Mouse (Mus musculus): ENCODE data around the gene Agpat4.

Gene Agpat4

DNA sequence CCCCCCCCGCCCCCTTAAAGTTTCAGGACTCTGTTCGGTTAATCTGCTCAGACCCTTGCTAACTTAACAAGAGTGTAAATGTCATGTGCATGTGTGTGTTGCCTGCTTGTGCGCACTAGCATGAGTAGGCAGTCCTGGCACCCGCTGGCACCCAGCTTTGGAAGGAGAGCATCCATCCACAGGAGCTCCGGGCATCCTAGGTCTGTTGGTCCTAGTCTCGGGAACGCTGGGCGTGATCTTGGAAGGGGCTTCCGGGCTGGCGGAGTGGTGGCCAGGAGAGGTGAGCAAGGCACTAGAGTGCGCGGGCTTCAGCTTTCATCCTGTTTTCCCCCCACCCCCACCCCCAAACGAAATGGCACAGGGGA lies at the start of gene Agpat4:
Gene Agpat4, plus strand, starts transcription at position 144 of the 365 bp plus-strand sequence.
- DNase-seq (ENCODE audit: extremely low spot score, low read depth, low spot score), result peak; percentile 24

- DNase-seq (ENCODE audit: extremely low spot score, low read depth, low spot score), result no peak
These were observed 41.7 kb upstream of the Agpat4 start for GRCm38 (mm10) chr17:12076816-12077215.

DNA sequence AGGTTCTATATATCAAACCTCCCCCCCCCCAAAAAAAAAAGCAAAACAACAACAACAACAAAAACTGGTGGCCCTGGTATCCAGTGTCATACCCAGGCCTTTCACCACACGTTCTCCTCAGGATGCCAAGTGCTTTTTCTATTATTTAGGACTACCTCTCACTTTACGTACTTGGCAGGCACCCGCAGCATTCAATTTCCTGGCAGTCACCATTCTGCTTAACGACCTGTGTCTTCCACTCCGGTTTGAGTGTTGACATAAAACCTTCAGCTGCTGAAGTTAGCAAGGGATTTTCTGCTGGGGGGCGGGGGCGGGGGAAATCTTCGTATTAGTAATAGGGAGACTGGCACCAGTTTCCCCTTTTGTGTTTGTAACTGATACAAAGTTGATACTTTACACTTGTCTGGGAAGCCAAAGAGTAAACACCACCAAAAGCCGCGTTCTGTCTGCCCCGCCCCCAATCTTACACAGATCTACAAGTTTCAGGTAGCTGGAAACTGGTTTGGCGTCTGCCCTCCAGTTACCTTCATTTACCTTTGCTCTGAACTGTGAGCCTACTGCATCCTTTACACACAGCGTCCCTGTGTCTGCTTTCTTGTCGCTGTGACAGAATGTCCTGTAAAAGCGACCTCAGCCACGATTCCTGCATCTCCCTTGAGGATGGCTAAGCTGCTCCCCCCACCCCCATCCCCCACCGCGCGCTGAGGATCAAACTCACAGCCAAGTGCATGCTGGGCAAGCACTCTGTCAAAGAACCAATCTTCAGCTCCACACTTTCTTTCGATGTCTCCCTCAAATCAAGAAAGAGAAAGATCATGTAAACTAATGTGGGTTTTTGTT lies 37.6 kb upstream of the Agpat4 start:
- no peak for DNase-seq (ENCODE audit: extremely low spot score, low read depth, low spot score)

GRCm38 (mm10) chr17:12082201-12082600 lies 36.3 kb upstream of the Agpat4 start:
- no peak for DNase-seq (ENCODE audit: extremely low spot score, low read depth, low spot score)

- DNase-seq (ENCODE audit: extremely low spot score, low read depth, low spot score), result no peak
These were observed 28.1 kb upstream of the Agpat4 start for GRCm38 (mm10) chr17:12090261-12090927.

DNA sequence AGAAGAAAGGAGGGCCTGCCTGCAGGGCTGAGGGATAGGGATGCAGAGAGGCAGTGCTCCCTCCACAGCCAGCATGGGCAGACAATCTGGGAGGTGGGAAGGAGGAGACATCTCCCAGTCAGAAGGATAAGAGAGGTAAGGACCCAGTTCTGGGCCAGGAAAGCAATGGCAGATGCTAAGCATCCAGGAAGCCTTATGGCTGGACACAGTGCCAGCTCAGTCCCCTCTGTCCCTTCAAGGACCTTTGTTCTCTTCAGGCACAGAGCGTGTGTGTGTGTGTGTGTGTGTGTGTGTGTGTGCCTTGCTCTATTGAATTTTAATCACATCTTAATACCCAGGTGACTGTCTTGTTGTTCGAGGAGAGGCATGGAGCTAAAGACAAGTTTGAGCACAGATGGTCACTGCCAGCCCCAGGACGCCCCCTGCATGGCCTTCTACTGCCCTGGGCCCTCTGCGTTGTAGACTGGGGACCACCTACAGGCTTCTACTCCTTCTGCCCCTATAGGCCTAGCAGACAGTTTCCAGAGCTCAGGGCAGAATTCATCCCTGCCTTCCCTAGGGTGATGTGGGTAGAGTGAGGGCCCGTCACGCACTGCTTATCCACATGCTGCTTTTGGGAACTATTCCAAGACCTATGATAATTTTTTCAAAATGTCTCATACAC lies 25.5 kb upstream of the Agpat4 start:
- no peak for DNase-seq (ENCODE audit: extremely low spot score, low read depth, low spot score)

- no peak for DNase-seq (ENCODE audit: extremely low spot score, low read depth, low spot score)
These were observed 24.5 kb upstream of the Agpat4 start for GRCm38 (mm10) chr17:12094016-12094415.

- no peak for DNase-seq (ENCODE audit: extremely low spot score, low read depth, low spot score)
These were observed 23.5 kb upstream of the Agpat4 start for GRCm38 (mm10) chr17:12094827-12095590.

DNA sequence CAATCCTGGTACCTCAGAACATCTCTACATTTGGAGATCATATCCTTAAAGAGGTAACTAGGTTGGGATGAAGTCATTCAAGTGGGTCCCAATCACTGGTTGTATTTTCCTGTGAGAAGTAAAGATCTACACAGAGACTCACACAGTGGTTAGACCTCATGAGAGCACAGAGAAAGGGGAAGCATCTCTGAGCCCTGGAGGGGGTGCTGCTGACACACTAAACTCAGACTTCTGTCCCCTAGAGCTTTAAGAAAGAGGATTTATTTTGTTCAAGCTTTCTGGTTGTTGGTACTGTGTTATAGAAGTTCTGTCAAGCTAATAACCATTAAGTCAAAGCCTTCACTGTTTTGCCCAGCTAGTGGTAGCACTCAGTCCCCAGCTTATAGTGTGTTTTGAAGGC lies 19.1 kb upstream of the Agpat4 start:
- no peak for DNase-seq (ENCODE audit: extremely low spot score, low read depth, low spot score)

- DNase-seq (ENCODE audit: extremely low spot score, low read depth, low spot score), result no peak
These were observed 16.2 kb upstream of the Agpat4 start for GRCm38 (mm10) chr17:12102326-12102725.

DNA sequence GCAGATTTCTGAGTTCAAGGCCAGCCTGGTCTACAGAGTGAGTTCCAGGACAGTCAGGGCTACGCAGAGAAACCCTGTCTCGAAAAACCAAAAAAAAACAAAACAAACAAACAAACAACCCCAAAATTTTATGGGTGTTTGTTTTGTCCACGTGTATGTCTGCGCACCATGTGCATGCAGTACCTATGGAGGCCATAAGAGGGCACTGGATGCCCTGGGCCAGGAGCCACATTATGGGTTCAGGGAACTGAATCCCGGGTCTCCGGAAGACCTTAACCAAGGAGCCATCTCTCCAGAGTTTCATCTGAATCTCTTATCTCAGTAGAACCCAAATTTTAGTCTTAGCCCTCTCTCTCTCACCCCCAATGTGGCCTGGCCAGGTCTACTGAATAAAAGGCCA lies 14.7 kb upstream of the Agpat4 start:
- DNase-seq (ENCODE audit: extremely low spot score, low read depth, low spot score), result no peak

DNA sequence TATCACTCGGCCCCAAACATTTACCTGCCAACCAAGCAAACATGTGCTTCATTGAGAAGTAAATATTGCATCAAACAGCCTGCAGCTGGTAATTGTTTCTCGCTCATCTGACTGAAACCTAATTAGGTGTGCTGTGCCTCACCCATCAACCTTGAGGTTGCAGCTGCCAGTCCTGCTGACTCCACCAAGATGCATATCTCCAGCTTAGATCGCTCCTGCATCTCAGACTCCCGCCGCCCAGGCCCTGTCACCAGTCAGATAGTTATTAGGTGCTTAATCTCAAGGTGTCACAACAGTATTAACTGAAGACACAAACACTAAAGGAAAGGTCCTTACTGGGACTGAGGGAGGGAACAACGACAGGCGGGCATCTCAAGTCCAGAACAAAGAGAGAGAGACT lies 14.3 kb upstream of the Agpat4 start:
- DNase-seq (ENCODE audit: extremely low spot score, low read depth, low spot score), result no peak

- no peak for DNase-seq (ENCODE audit: extremely low spot score, low read depth, low spot score)
These were observed 13.8 kb upstream of the Agpat4 start for GRCm38 (mm10) chr17:12104690-12105089.

DNA sequence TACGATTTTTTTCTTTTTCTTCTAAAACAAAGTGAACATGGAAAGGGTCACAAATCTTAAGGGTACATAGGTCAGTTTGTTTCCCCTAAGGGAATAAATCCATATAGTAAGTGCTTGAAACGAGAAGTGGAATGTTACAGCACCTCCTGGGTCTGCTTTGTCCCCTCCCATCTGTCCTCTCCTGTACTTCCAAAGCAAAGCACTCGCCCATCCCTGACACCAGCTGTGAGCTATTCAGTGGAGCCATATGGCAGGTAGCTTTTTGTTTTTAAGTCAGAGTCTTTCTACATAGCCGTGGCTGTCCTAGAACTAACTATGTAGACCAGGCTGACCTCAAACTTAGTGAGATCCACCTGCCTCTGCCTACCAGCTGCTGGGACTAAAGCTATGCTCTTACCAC lies 12.2 kb upstream of the Agpat4 start:
- DNase-seq (ENCODE audit: extremely low spot score, low read depth, low spot score), result no peak

GRCm38 (mm10) chr17:12113626-12114025 lies 4.9 kb upstream of the Agpat4 start:
- no peak for DNase-seq (ENCODE audit: extremely low spot score, low read depth, low spot score)

DNA sequence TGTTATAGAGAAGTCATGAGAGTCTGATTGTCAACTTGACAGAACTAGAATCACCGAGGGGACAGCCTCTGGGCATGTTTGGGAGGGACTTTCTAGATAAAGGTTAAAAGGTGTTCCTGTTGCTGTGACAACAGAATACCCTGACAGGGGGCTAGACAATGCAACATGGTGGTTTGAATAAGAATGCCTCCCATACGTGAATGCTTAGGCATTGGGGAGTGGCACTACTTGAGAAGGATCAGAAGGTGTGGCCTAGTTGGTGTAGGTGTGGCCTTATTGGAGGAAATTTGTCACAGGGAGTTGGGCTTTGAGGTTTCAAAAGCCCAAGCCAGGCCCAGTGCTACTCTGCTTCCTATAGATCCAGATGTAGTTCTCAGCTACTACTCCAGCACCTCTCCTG lies 3.4 kb upstream of the Agpat4 start:
- no peak for DNase-seq (ENCODE audit: extremely low spot score, low read depth, low spot score)

- DNase-seq (ENCODE audit: extremely low spot score, low read depth, low spot score), result peak; percentile 14
These were observed 373 bp upstream of the Agpat4 start for GRCm38 (mm10) chr17:12118131-12118530.

DNA sequence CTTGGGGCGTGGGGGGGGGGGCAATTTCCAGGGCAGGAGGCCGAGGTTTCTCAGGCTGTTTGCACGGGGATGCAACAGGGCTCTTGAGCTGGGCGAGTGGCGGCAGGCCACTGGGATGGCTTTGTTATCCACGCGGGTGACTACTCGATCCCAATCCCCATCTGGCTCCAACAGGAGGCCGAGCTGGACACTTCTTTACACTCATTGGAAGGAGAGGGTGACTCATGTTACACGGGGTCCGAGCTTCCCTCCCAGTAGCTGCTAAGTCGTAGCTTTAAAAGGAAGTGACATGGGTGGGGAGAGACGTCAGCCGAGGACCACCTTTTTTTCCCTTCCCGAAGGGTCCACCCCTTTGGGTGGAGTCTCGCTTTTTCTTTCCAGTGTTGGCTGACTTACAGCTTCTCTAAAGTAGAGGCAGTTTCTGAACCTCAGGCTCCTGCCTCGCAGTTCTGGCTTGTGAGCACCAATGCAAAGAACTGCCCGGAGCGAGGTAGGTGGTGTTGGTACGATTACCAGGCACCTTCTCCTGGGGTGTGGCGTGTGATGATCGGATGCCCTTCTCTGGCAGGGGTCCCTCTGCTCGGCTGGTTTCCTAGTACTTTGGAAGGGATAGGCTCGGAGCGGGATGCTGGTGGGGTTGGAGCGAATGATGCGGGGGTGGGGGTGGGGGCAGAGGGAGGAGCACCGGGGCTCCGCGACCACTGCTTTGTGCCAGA lies 580 bp downstream of the Agpat4 start:
- peak; percentile 92 for DNase-seq (ENCODE audit: extremely low spot score, low read depth, low spot score)

- peak; percentile 56 for DNase-seq (ENCODE audit: extremely low spot score, low read depth, low spot score)
These were observed 1.2 kb downstream of the Agpat4 start for GRCm38 (mm10) chr17:12119675-12120074.

DNA sequence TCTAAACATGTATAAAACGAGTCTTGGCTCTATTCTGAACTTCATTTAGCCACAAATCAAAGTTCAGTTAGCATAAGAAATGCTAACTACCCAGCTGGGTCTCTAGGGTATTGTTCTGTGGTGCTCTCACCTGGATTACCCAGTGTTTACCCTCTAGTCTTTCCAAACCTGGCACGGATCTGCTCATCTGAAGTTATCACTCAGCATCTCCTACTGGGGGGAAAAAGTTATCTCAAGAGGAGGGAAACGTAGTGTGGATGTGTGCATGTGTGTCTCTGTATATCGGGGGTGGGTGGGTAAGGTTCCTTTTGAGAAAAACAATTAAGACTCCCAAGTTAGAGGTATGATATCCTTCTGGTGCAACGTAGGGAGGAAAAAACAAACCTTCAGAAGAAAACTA lies 1.8 kb downstream of the Agpat4 start:
- DNase-seq (ENCODE audit: extremely low spot score, low read depth, low spot score), result no peak
